Comparison of ENCODE assay signal across 8 mouse cellular contexts in genomic region chr6:12748787-12749530, GRCm38 (mm10). TPM values are rescaled to one million over a fixed set of nuclear protein-coding genes. Genes with fewer than 3 reads are reported as not detected.
DNase-seq lines count a peak whose midpoint lies in the region; ATAC-seq and TF ChIP-seq lines count a peak whose summit lies in the region.

TSS of gene Thsd7a (minus strand) at chr6:12749410.

- WGBS in spleen, adult 2 months: 4% methylated on average over 56 of the region's 56 CpGs
- WGBS in embryonic facial prominence, embryonic 15.5 days: under 1% methylated on average over 56 of the region's 56 CpGs
- WGBS in heart, embryonic 10.5 days: under 1% methylated on average over 56 of the region's 56 CpGs
- under 1% methylated on average over 56 of the region's 56 CpGs for WGBS in kidney, embryonic 15.5 days
- WGBS in limb, embryonic 14.5 days: under 1% methylated on average over 51 of the region's 56 CpGs

- no peak within 1 kb of the TSS for H3K27ac ChIP-seq in spleen, adult 2 months (ENCODE audit: insufficient read depth, low read length)
- peak within 1 kb of the TSS; percentile 45 for H3K27ac ChIP-seq in embryonic facial prominence, embryonic 15.5 days (replicated peaks)
- H3K27ac ChIP-seq in heart, embryonic 10.5 days: peak within 1 kb of the TSS; percentile 84
- H3K27ac ChIP-seq in kidney, embryonic 15.5 days: peak within 1 kb of the TSS; percentile 73
- H3K27ac ChIP-seq in limb, embryonic 14.5 days (replicated peaks; ENCODE audit: low read depth, low read length): peak within 1 kb of the TSS; percentile 81

- no peaks in the 10 kb centered on the region for H3K9me3 ChIP-seq in embryonic facial prominence, embryonic 15.5 days (replicated peaks)
- H3K9me3 ChIP-seq in heart, embryonic 10.5 days: no peaks in the 10 kb centered on the region
- no peaks in the 10 kb centered on the region for H3K9me3 ChIP-seq in kidney, embryonic 15.5 days (replicated peaks)
- H3K9me3 ChIP-seq in limb, embryonic 14.5 days (ENCODE audit: control insufficient read depth, low read length): no peaks in the 10 kb centered on the region

- TF ChIP-seq POLR2A in spleen, adult 2 months (IDR thresholded peaks at IDR 0.05; ENCODE audit: low read depth, low read length): no peak
- TF ChIP-seq POLR2A in limb, embryonic 14.5 days (IDR thresholded peaks at IDR 0.05; ENCODE audit: borderline replicate concordance, extremely low read depth, insufficient read depth, insufficient read length): peak; percentile 81; the same call in 1 of the 2 replicates

- H3K4me1 ChIP-seq in spleen, adult 2 months (ENCODE audit: control insufficient read depth, insufficient read depth, insufficient read length): no peaks in the 10 kb centered on the region
- H3K4me1 ChIP-seq in embryonic facial prominence, embryonic 15.5 days: peaks cover 5% of the 10 kb centered on the region; the same call in 1 of the 2 replicates
- H3K4me1 ChIP-seq in heart, embryonic 10.5 days: no peaks in the 10 kb centered on the region
- H3K4me1 ChIP-seq in kidney, embryonic 15.5 days: peaks cover 12% of the 10 kb centered on the region
- H3K4me1 ChIP-seq in limb, embryonic 14.5 days (ENCODE audit: control insufficient read depth, insufficient read depth, low read length): peaks cover 3% of the 10 kb centered on the region; the same call in 1 of the 2 replicates

- no peak for TF ChIP-seq CTCF in spleen, adult 2 months (IDR thresholded peaks at IDR 0.05; ENCODE audit: extremely low read depth, insufficient read depth, insufficient read length, insufficient replicate concordance)

- peaks cover 9% of the 10 kb centered on the region for H3K27me3 ChIP-seq in spleen, adult 2 months (ENCODE audit: control insufficient read depth, insufficient read depth, low read length)
- no peaks in the 10 kb centered on the region; the same call in 1 of the 2 replicates for H3K27me3 ChIP-seq in embryonic facial prominence, embryonic 15.5 days
- H3K27me3 ChIP-seq in heart, embryonic 10.5 days (ENCODE audit: insufficient read depth, poor library complexity, severe bottlenecking): no peaks in the 10 kb centered on the region
- H3K27me3 ChIP-seq in kidney, embryonic 15.5 days: peaks cover 7% of the 10 kb centered on the region; the same call in 1 of the 2 replicates
- no peaks in the 10 kb centered on the region for H3K27me3 ChIP-seq in limb, embryonic 14.5 days (ENCODE audit: control insufficient read depth, insufficient read depth, low read length)

- no peak for DNase-seq in spleen, adult 2 months (ENCODE audit: low read depth in 1 of 2, low spot score in 2 of 2)
- DNase-seq in spleen, adult 18-20 months: no peak
- peak; percentile 80 for DNase-seq in heart, embryonic 10.5 days (ENCODE audit: low spot score)
- DNase-seq in limb, embryonic 14.5 days (ENCODE audit: low spot score): peak; percentile 39
- peak; percentile 82 for DNase-seq in neural tube, embryonic 10.5 days (ENCODE audit: extremely low spot score, low spot score)
- DNase-seq in urinary bladder, postnatal 25 days (ENCODE audit: low spot score): peak; percentile 26

- H3K4me3 ChIP-seq in spleen, adult 2 months (ENCODE audit: extremely low read depth, insufficient read depth, insufficient read length): peak within 1 kb of the TSS; percentile 18; the same call in 1 of the 2 replicates
- H3K4me3 ChIP-seq in embryonic facial prominence, embryonic 15.5 days (replicated peaks): peak within 1 kb of the TSS; percentile 62
- peak within 1 kb of the TSS; percentile 79 for H3K4me3 ChIP-seq in heart, embryonic 10.5 days
- peak within 1 kb of the TSS; percentile 62 for H3K4me3 ChIP-seq in kidney, embryonic 15.5 days (replicated peaks)
- peak within 1 kb of the TSS; percentile 71 for H3K4me3 ChIP-seq in limb, embryonic 14.5 days (replicated peaks; ENCODE audit: low read length)

- peak within 1 kb of the TSS; percentile 94 for H3K4me2 ChIP-seq in embryonic facial prominence, embryonic 15.5 days (replicated peaks)
- peak within 1 kb of the TSS; percentile 78 for H3K4me2 ChIP-seq in kidney, embryonic 15.5 days
- H3K4me2 ChIP-seq in limb, embryonic 14.5 days (replicated peaks; ENCODE audit: low read depth, low read length, severe bottlenecking): peak within 1 kb of the TSS; percentile 95

- peak; percentile 82 for ATAC-seq in embryonic facial prominence, embryonic 15.5 days (ENCODE audit: insufficient number of reproducible peaks, low FRiP score, low TSS enrichment, low read depth)
- peak; percentile 93 for ATAC-seq in kidney, embryonic 15.5 days (replicated peaks; ENCODE audit: low FRiP score)
- peak; percentile 85 for ATAC-seq in limb, embryonic 14.5 days (ENCODE audit: low FRiP score, low read depth)

- H3K36me3 ChIP-seq in spleen, adult 2 months (ENCODE audit: control insufficient read depth, insufficient read depth, low read length): no peaks in the 10 kb centered on the region
- no peaks in the 10 kb centered on the region for H3K36me3 ChIP-seq in embryonic facial prominence, embryonic 15.5 days
- no peaks in the 10 kb centered on the region for H3K36me3 ChIP-seq in heart, embryonic 10.5 days
- no peaks in the 10 kb centered on the region for H3K36me3 ChIP-seq in kidney, embryonic 15.5 days
- H3K36me3 ChIP-seq in limb, embryonic 14.5 days (ENCODE audit: control insufficient read depth, insufficient read depth, low read length): no peaks in the 10 kb centered on the region

- peak within 1 kb of the TSS; percentile 42 for H3K9ac ChIP-seq in embryonic facial prominence, embryonic 15.5 days
- peak within 1 kb of the TSS; percentile 48 for H3K9ac ChIP-seq in kidney, embryonic 15.5 days
- H3K9ac ChIP-seq in limb, embryonic 14.5 days (ENCODE audit: low read depth, low read length, severe bottlenecking): peak within 1 kb of the TSS; percentile 77

RNA-seq across cellular contexts. Expression of gene Thsd7a, which starts in this region (rescaled TPM):
- 0.43 and 0.79 TPM in 2 replicates for polyA plus RNA-seq in spleen, adult 2 months (2012; rRNA removed)
- 4.2 and 5.2 TPM in 2 replicates for polyA plus RNA-seq in embryonic facial prominence, embryonic 15.5 days (2015; fragmentation: Nextera tagmentation; extraction: Ambion mirVana)
- 2.7 TPM in 2 replicates for polyA plus RNA-seq in heart, embryonic 10.5 days (2016; fragmentation: Nextera tagmentation; extraction: Ambion mirVana)
- polyA plus RNA-seq in kidney, embryonic 15.5 days (2015; fragmentation: Nextera tagmentation; extraction: Ambion mirVana): 6.8 and 7.1 TPM in 2 replicates
- 2.7 and 3.0 TPM in 2 replicates for polyA plus RNA-seq in limb, embryonic 14.5 days (2012; rRNA removed)
- polyA plus RNA-seq in limb, embryonic 14.5 days (2014; fragmentation: Nextera tagmentation; extraction: Ambion mirVana): 5.5 and 5.8 TPM in 2 replicates

Comparison
In these comparisons a context has a peak if more than half of its experiments do, and no peak if none do; other contexts are left out.
1. DNase-seq: peak in heart, embryonic 10.5 days (single experiment), limb, embryonic 14.5 days (single experiment), neural tube, embryonic 10.5 days (single experiment) and urinary bladder, postnatal 25 days (single experiment); none in spleen, adult 2 months (0 of 2) and spleen, adult 18-20 months (0 of 2).
2. H3K4me3 ChIP-seq: peak in every context shown above with its lines; median percentile 79 in heart, embryonic 10.5 days; 71 in limb, embryonic 14.5 days; 62 in embryonic facial prominence, embryonic 15.5 days; 62 in kidney, embryonic 15.5 days; 18 in spleen, adult 2 months.
3. Peak in every context shown above with its lines, with median percentiles within 50 percentile points of each other: ATAC-seq, H3K4me2 ChIP-seq and H3K9ac ChIP-seq.